Mouse (Mus musculus): ENCODE measurements around the gene Jun. TPM values are rescaled to one million over a fixed set of nuclear protein-coding genes. Genes with fewer than 3 reads are reported as not detected.

Jun gene
- polyA plus RNA-seq, 1 experiment from 2014 or later = 62.7 TPM

GRCm38 (mm10) chr4:95082481-95083088, 30.6 kb upstream of the Jun start:
- ATAC-seq (replicated peaks; ENCODE audit: low FRiP score) (0 out of 2 replicates have a peak, but pooled peaks have one; percentile 24), DNase-seq (ENCODE audit: low spot score) (no peak)
- no peak overlapping the region for H3K9ac ChIP-seq (ENCODE audit: low read length)
- H3K4me1 ChIP-seq (replicated peaks; ENCODE audit: control insufficient read depth, insufficient read depth, low read length) = peaks cover 3% of the 10 kb centered on the region; the same call in 1 of the 2 replicates
- no peak overlapping the region for H3K4me2 ChIP-seq (ENCODE audit: low read depth, low read length, severe bottlenecking)
- H3K4me3 ChIP-seq (ENCODE audit: low read depth, low read length) = no peak overlapping the region
- no peak overlapping the region for H3K27ac ChIP-seq (ENCODE audit: low read depth, low read length)
- H3K27me3 ChIP-seq (ENCODE audit: control insufficient read depth, insufficient read depth, low read length) = no peaks in the 10 kb centered on the region
- H3K36me3 ChIP-seq (ENCODE audit: control insufficient read depth, insufficient read depth, low read length) = no peaks in the 10 kb centered on the region
- no peaks in the 10 kb centered on the region for H3K9me3 ChIP-seq (ENCODE audit: control insufficient read depth, low read length)
- WGBS = 66% methylated on average over 4 of the region's 4 CpGs

GRCm38 (mm10) chr4:95081632-95082031, 29.6 kb upstream of the Jun start:
- Histone ChIP-seq H3K9me3 (ENCODE audit: control insufficient read depth, low read length) (no peaks in the 10 kb centered on the region), H3K27ac (ENCODE audit: low read depth, low read length) (no peak overlapping the region), H3K4me3 (ENCODE audit: low read depth, low read length) (no peak overlapping the region), H3K36me3 (ENCODE audit: control insufficient read depth, insufficient read depth, low read length) (no peaks in the 10 kb centered on the region), H3K4me2 (ENCODE audit: low read depth, low read length, severe bottlenecking) (no peak overlapping the region), H3K27me3 (ENCODE audit: control insufficient read depth, insufficient read depth, low read length) (no peaks in the 10 kb centered on the region), H3K9ac (ENCODE audit: low read length) (no peak overlapping the region), H3K4me1 (replicated peaks; ENCODE audit: control insufficient read depth, insufficient read depth, low read length) (peaks cover 3% of the 10 kb centered on the region; the same call in 1 of the 2 replicates)
- WGBS = 77% methylated on average over 8 of the region's 8 CpGs
- DNase-seq (ENCODE audit: low spot score) (peak; percentile 50), ATAC-seq (replicated peaks; ENCODE audit: low FRiP score) (no peak)

- H3K36me3 ChIP-seq (ENCODE audit: control insufficient read depth, insufficient read depth, low read length) = no peaks in the 10 kb centered on the region
- H3K4me3 ChIP-seq (ENCODE audit: low read depth, low read length) = no peak overlapping the region
- DNase-seq (ENCODE audit: low spot score) (no peak), ATAC-seq (replicated peaks; ENCODE audit: low FRiP score) (no peak)
- H3K4me1 ChIP-seq (replicated peaks; ENCODE audit: control insufficient read depth, insufficient read depth, low read length) = peaks cover 3% of the 10 kb centered on the region; the same call in 1 of the 2 replicates
- no peaks in the 10 kb centered on the region for H3K27me3 ChIP-seq (ENCODE audit: control insufficient read depth, insufficient read depth, low read length)
- no peak overlapping the region for H3K27ac ChIP-seq (ENCODE audit: low read depth, low read length)
- 69% methylated on average over 8 of the region's 8 CpGs for WGBS
- H3K9me3 ChIP-seq (ENCODE audit: control insufficient read depth, low read length) = no peaks in the 10 kb centered on the region
- no peak overlapping the region for H3K9ac ChIP-seq (ENCODE audit: low read length)
- no peak overlapping the region for H3K4me2 ChIP-seq (ENCODE audit: low read depth, low read length, severe bottlenecking)
Measured at GRCm38 (mm10) chr4:95078625-95079024, 26.6 kb upstream of the Jun start.

- no peak overlapping the region for H3K9ac ChIP-seq (ENCODE audit: low read length)
- no peaks in the 10 kb centered on the region for H3K27me3 ChIP-seq (ENCODE audit: control insufficient read depth, insufficient read depth, low read length)
- no peak overlapping the region for H3K4me2 ChIP-seq (ENCODE audit: low read depth, low read length, severe bottlenecking)
- no peaks in the 10 kb centered on the region for H3K36me3 ChIP-seq (ENCODE audit: control insufficient read depth, insufficient read depth, low read length)
- H3K9me3 ChIP-seq (ENCODE audit: control insufficient read depth, low read length) = no peaks in the 10 kb centered on the region
- 72% methylated on average over 14 of the region's 14 CpGs for WGBS
- no peak overlapping the region for H3K4me3 ChIP-seq (ENCODE audit: low read depth, low read length)
- no peak overlapping the region for H3K27ac ChIP-seq (ENCODE audit: low read depth, low read length)
- DNase-seq (ENCODE audit: low spot score) (no peak), ATAC-seq (replicated peaks; ENCODE audit: low FRiP score) (no peak)
- H3K4me1 ChIP-seq (replicated peaks; ENCODE audit: control insufficient read depth, insufficient read depth, low read length) = no peaks in the 10 kb centered on the region
Measured at GRCm38 (mm10) chr4:95076279-95076678, 24.3 kb upstream of the Jun start.

- H3K27me3 ChIP-seq (ENCODE audit: control insufficient read depth, insufficient read depth, low read length) = no peaks in the 10 kb centered on the region
- H3K27ac ChIP-seq (ENCODE audit: low read depth, low read length) = no peak overlapping the region
- ATAC-seq (replicated peaks; ENCODE audit: low FRiP score) = no peak
- no peak overlapping the region for H3K4me3 ChIP-seq (ENCODE audit: low read depth, low read length)
- no peaks in the 10 kb centered on the region for H3K36me3 ChIP-seq (ENCODE audit: control insufficient read depth, insufficient read depth, low read length)
- 93% methylated on average over 17 of the region's 17 CpGs for WGBS
- no peaks in the 10 kb centered on the region for H3K9me3 ChIP-seq (ENCODE audit: control insufficient read depth, low read length)
- DNase-seq (ENCODE audit: low spot score) = no peak
- H3K4me1 ChIP-seq (replicated peaks; ENCODE audit: control insufficient read depth, insufficient read depth, low read length) = no peaks in the 10 kb centered on the region
- H3K4me2 ChIP-seq (ENCODE audit: low read depth, low read length, severe bottlenecking) = no peak overlapping the region
- no peak overlapping the region for H3K9ac ChIP-seq (ENCODE audit: low read length)
Measured at GRCm38 (mm10) chr4:95075591-95076002, 23.6 kb upstream of the Jun start.

- no peak overlapping the region for H3K4me3 ChIP-seq (ENCODE audit: low read depth, low read length)
- no peaks in the 10 kb centered on the region for H3K27me3 ChIP-seq (ENCODE audit: control insufficient read depth, insufficient read depth, low read length)
- H3K9ac ChIP-seq (ENCODE audit: low read length) = no peak overlapping the region
- no peak overlapping the region for H3K27ac ChIP-seq (ENCODE audit: low read depth, low read length)
- 94% methylated on average over 6 of the region's 6 CpGs for WGBS
- no peak overlapping the region for H3K4me2 ChIP-seq (ENCODE audit: low read depth, low read length, severe bottlenecking)
- H3K36me3 ChIP-seq (ENCODE audit: control insufficient read depth, insufficient read depth, low read length) = no peaks in the 10 kb centered on the region
- ATAC-seq (replicated peaks; ENCODE audit: low FRiP score) (no peak), DNase-seq (ENCODE audit: low spot score) (no peak)
- H3K9me3 ChIP-seq (ENCODE audit: control insufficient read depth, low read length) = no peaks in the 10 kb centered on the region
- no peaks in the 10 kb centered on the region for H3K4me1 ChIP-seq (replicated peaks; ENCODE audit: control insufficient read depth, insufficient read depth, low read length)
Measured at GRCm38 (mm10) chr4:95074319-95074718, 22.3 kb upstream of the Jun start.

GRCm38 (mm10) chr4:95073214-95073750, 21.3 kb upstream of the Jun start:
- Histone ChIP-seq H3K9me3 (ENCODE audit: control insufficient read depth, low read length) (no peaks in the 10 kb centered on the region), H3K9ac (ENCODE audit: low read length) (no peak overlapping the region), H3K36me3 (ENCODE audit: control insufficient read depth, insufficient read depth, low read length) (no peaks in the 10 kb centered on the region), H3K27ac (ENCODE audit: low read depth, low read length) (no peak overlapping the region), H3K4me1 (replicated peaks; ENCODE audit: control insufficient read depth, insufficient read depth, low read length) (no peaks in the 10 kb centered on the region), H3K4me2 (ENCODE audit: low read depth, low read length, severe bottlenecking) (no peak overlapping the region), H3K27me3 (ENCODE audit: control insufficient read depth, insufficient read depth, low read length) (no peaks in the 10 kb centered on the region), H3K4me3 (ENCODE audit: low read depth, low read length) (no peak overlapping the region)
- WGBS = 67% methylated on average over 10 of the region's 10 CpGs
- ATAC-seq (replicated peaks; ENCODE audit: low FRiP score) (no peak), DNase-seq (ENCODE audit: low spot score) (no peak)

- ATAC-seq (replicated peaks; ENCODE audit: low FRiP score) (no peak), DNase-seq (ENCODE audit: low spot score) (no peak)
- H3K4me3 ChIP-seq (ENCODE audit: low read depth, low read length) = no peak overlapping the region
- H3K36me3 ChIP-seq (ENCODE audit: control insufficient read depth, insufficient read depth, low read length) = no peaks in the 10 kb centered on the region
- no peaks in the 10 kb centered on the region for H3K4me1 ChIP-seq (replicated peaks; ENCODE audit: control insufficient read depth, insufficient read depth, low read length)
- H3K9me3 ChIP-seq (ENCODE audit: control insufficient read depth, low read length) = no peaks in the 10 kb centered on the region
- H3K9ac ChIP-seq (ENCODE audit: low read length) = no peak overlapping the region
- no peak overlapping the region for H3K27ac ChIP-seq (ENCODE audit: low read depth, low read length)
- WGBS = 80% methylated on average over 5 of the region's 5 CpGs
- H3K27me3 ChIP-seq (ENCODE audit: control insufficient read depth, insufficient read depth, low read length) = no peaks in the 10 kb centered on the region
- H3K4me2 ChIP-seq (ENCODE audit: low read depth, low read length, severe bottlenecking) = no peak overlapping the region
Measured at GRCm38 (mm10) chr4:95070407-95070806, 18.4 kb upstream of the Jun start.

All from forebrain, embryonic 11.5 days (tissue).